Mouse (Mus musculus) limb, embryonic 15.5 days (tissue): ENCODE measurements around the gene Spata13. TPM values are rescaled to one million over a fixed set of nuclear protein-coding genes. Genes with fewer than 3 reads are reported as not detected.

Experiments
- ATAC-seq: fragments of 200-750 bp; cut with Nextera tagmentation; 2 replicates; pipeline ENCODE4 v1.8.0; 2017; ENCODE audit warnings: low read depth, moderate TSS enrichment; ENCODE audit not compliant: insufficient number of reproducible peaks, low FRiP score, low TSS enrichment
- H3K27ac ChIP-seq: fragments of 300-500 bp; sonication (generic); 2 replicates; pipeline ENCODE4 v1.5.1; 2015; ENCODE audit warnings: moderate library complexity, mild to moderate bottlenecking, inconsistent platforms
- H3K27me3 ChIP-seq: fragments of 300-500 bp; sonication (generic); 2 replicates; pipeline ENCODE4 v1.6.1; 2015; ENCODE audit warnings: inconsistent platforms
- H3K36me3 ChIP-seq: fragments of 300-500 bp; sonication (generic); 2 replicates; pipeline ENCODE4 v1.6.1; 2015; ENCODE audit warnings: inconsistent platforms
- H3K4me1 ChIP-seq: fragments of 300-500 bp; sonication (generic); 2 replicates; pipeline ENCODE4 v1.6.1; 2015; ENCODE audit warnings: inconsistent platforms
- H3K4me2 ChIP-seq: fragments of 300-500 bp; sonication (generic); 2 replicates; pipeline ENCODE4 v1.6.1; 2015; ENCODE audit warnings: mild to moderate bottlenecking, inconsistent platforms
- H3K4me3 ChIP-seq: fragments of 300-500 bp; sonication (generic); 2 replicates; pipeline ENCODE4 v1.5.1; 2015; ENCODE audit warnings: mild to moderate bottlenecking, inconsistent platforms
- H3K9ac ChIP-seq: fragments of 300-500 bp; sonication (generic); 2 replicates; pipeline ENCODE4 v1.6.1; 2015; ENCODE audit warnings: inconsistent platforms
- H3K9me3 ChIP-seq: fragments of 300-500 bp; sonication (generic); 2 replicates; pipeline ENCODE4 v1.6.1; 2016; ENCODE audit warnings: inconsistent platforms
- WGBS: fragments of 180-500 bp; shearing (Covaris S2); methylation state at CpG from one replicate; pipeline ENCODE4 v1.1.7; 2015; 5-methylcytosine and 5-hydroxymethylcytosine counted together
- polyA plus RNA-seq: library from polyadenylated mRNA; unstranded; fragments of >200 nt; fragmentation: Nextera tagmentation; extraction: Ambion mirVana; gene quantifications from 2 replicates; pipeline ENCODE4 v1.2.1, GENCODE M21; 2015

The Spata13 gene
- polyA plus RNA-seq, 1 experiment from 2014 or later, result 10.0 TPM

DNA sequence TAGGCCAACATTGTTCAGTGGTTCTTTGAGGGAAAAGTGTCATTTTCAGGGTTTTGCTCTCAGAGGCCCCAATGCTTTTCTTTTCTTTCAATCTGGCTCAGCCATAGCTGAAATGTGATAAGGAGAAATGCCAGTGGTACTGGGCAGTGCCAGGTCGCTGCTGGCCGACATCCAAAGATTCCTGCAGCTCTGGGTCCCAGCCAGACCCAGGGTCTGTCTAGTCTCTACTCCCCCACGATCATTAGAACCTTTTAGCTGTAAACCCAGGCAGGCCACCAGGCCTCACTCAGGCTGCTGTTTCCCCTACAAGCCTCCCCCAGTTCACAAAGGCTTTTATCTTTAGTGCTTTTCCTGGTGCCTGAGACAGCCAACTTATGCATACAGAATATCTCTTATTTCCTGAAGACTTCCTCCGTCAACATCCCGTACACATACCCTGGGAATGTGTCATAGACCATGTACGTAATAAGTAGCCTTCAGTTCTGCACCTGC lies 107.7 kb downstream of the Spata13 start:
- 52% methylated on average over 6 of the region's 6 CpGs for WGBS
- Histone ChIP-seq H3K36me3 (peaks cover 3% of the 10 kb centered on the region; the same call in 1 of the 2 replicates), H3K9me3 (no peaks in the 10 kb centered on the region), H3K4me2 (no peak overlapping the region), H3K4me1 (peaks cover 49% of the 10 kb centered on the region), H3K27ac (peak overlapping the region; percentile 62), H3K4me3 (no peak overlapping the region), H3K9ac (no peak overlapping the region), H3K27me3 (no peaks in the 10 kb centered on the region)
- ATAC-seq, result no peak

DNA sequence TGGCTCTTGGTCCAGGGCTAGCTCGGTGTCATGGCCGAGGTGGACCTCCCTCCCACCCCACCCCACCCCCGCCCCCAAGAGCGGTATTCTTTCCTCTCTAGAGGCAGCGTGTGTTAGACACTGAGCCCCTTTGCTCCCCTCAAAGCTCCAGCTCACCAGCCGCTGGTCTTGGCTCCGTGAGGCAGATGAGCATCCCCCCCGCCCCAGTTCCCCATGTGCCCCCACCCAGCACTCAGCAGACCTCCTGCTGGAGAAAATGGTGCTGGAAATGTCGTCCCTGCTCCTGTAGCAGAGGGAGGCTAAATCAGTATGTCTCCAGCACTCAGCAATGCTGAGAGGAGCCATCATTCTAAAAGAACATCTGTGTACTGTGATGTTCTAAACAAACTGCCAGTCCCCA lies 109.9 kb downstream of the Spata13 start:
- H3K36me3 ChIP-seq, result peaks cover 3% of the 10 kb centered on the region; the same call in 1 of the 2 replicates
- H3K9ac ChIP-seq, result no peak overlapping the region
- H3K4me3 ChIP-seq, result no peak overlapping the region
- no peaks in the 10 kb centered on the region for H3K27me3 ChIP-seq
- H3K4me2 ChIP-seq, result no peak overlapping the region
- H3K9me3 ChIP-seq, result no peaks in the 10 kb centered on the region
- 69% methylated on average over 9 of the region's 9 CpGs for WGBS
- peaks cover 33% of the 10 kb centered on the region for H3K4me1 ChIP-seq
- no peak for ATAC-seq
- no peak overlapping the region for H3K27ac ChIP-seq

DNA sequence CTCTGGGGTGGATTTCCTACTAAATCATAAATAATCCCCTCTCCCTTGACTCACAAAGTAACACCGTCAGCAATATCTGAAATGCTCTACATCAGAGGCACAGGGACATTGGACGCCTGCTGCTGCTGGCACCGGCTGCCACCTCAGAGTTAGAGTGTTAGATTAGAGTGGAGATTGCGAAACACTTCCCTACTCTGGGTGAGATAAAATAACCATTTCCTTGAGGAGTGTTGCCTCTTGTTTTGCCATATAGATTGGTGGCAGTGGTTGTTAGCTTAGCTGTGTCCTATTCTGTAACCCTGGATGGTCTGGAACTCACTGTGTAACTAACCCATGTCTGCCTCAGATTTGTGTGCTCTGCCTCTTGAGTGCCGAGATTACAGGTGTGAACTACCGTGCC lies 111.4 kb downstream of the Spata13 start:
- Histone ChIP-seq H3K36me3 (peaks cover 3% of the 10 kb centered on the region; the same call in 1 of the 2 replicates), H3K9ac (no peak overlapping the region), H3K4me1 (peaks cover 25% of the 10 kb centered on the region), H3K9me3 (no peaks in the 10 kb centered on the region), H3K4me3 (no peak overlapping the region), H3K4me2 (no peak overlapping the region), H3K27me3 (no peaks in the 10 kb centered on the region), H3K27ac (no peak overlapping the region)
- WGBS, result 77% methylated on average over 6 of the region's 6 CpGs
- no peak for ATAC-seq

DNA sequence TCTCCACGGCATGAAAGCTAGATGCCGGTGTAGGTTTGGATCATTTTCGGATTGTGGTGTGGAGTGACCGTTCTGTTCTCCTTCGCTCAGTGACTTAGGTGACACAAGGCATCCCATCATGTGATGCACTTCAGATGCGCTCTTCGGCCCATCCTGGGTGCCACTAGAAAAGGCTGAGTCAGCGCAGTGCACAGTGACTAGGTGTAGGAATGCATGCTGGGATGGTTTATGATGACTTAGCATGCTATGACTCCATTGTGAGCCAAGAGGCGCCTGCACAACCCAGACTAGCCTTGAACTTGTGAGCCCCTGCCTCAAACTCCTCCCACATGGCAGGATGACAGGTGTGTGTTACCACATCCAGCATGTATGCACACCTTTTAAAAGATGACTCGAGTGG lies 112.3 kb downstream of the Spata13 start:
- no peak for ATAC-seq
- peaks cover 3% of the 10 kb centered on the region; the same call in 1 of the 2 replicates for H3K36me3 ChIP-seq
- 95% methylated on average over 10 of the region's 10 CpGs for WGBS
- no peak overlapping the region for H3K27ac ChIP-seq
- H3K4me1 ChIP-seq, result peaks cover 17% of the 10 kb centered on the region
- no peak overlapping the region for H3K4me3 ChIP-seq
- H3K27me3 ChIP-seq, result no peaks in the 10 kb centered on the region
- H3K9me3 ChIP-seq, result no peaks in the 10 kb centered on the region
- no peak overlapping the region for H3K9ac ChIP-seq
- no peak overlapping the region for H3K4me2 ChIP-seq

DNA sequence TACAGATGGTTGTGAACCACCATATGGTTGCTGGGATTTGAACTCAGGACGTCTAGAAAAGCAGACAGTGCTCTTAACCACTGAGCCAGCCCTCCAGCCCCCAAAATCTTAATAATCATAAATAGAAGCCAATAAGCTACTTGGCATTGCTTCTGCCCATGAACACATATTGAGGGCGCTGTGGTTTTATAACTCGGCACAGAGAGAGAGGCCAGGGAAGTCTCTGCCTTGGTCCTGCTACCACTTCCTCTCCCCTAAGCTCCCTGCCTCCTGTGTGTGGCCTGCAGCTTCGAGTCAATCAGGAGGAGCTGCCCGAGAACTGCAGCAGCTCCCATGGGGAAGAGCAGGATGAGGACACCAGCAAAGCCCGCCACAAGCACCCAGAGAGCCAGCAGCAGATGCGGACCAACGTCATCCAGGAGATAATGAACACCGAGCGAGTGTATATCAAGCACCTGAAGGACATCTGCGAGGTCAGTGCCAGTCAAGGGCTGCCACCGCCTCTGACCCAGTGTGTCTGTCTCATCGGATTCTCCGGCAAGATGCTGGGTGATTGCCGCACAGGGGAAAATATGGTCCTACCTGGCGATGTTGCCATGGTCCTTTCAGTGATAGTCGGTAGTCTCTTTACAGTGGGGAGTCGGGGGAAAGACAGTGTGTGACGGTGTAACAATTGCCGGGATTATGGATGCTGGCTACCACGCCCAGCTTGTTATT lies 113.5 kb downstream of the Spata13 start:
- Histone ChIP-seq H3K27me3 (no peaks in the 10 kb centered on the region), H3K9ac (no peak overlapping the region), H3K27ac (no peak overlapping the region), H3K36me3 (peaks cover 3% of the 10 kb centered on the region; the same call in 1 of the 2 replicates), H3K4me1 (peaks cover 6% of the 10 kb centered on the region; the same call in 1 of the 2 replicates), H3K4me3 (no peak overlapping the region), H3K4me2 (no peak overlapping the region), H3K9me3 (no peaks in the 10 kb centered on the region)
- WGBS, result 87% methylated on average over 21 of the region's 21 CpGs
- ATAC-seq, result no peak

DNA sequence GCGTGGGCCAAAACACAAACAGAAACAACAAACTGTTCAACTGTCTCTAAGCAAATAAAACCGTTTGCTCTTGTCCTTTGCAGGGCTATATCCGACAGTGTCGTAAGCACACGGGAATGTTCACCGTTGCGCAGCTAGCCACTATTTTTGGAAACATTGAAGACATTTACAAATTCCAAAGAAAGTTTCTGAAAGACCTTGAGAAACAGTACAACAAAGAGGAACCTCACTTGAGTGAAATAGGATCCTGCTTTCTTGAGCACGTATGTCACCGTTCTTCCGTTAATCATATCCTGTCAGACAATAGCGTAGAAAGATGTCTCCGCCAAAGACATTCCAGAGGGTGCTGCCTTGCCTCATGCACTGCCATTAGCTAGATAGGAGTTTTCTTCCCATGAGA lies 116.1 kb downstream of the Spata13 start:
- WGBS, result 76% methylated on average over 12 of the region's 12 CpGs
- no peak overlapping the region for H3K4me3 ChIP-seq
- peaks cover 4% of the 10 kb centered on the region; the same call in 1 of the 2 replicates for H3K36me3 ChIP-seq
- no peak overlapping the region for H3K27ac ChIP-seq
- H3K9me3 ChIP-seq, result no peaks in the 10 kb centered on the region
- no peaks in the 10 kb centered on the region for H3K27me3 ChIP-seq
- no peak for ATAC-seq
- no peak overlapping the region for H3K9ac ChIP-seq
- no peaks in the 10 kb centered on the region for H3K4me1 ChIP-seq
- H3K4me2 ChIP-seq, result no peak overlapping the region

DNA sequence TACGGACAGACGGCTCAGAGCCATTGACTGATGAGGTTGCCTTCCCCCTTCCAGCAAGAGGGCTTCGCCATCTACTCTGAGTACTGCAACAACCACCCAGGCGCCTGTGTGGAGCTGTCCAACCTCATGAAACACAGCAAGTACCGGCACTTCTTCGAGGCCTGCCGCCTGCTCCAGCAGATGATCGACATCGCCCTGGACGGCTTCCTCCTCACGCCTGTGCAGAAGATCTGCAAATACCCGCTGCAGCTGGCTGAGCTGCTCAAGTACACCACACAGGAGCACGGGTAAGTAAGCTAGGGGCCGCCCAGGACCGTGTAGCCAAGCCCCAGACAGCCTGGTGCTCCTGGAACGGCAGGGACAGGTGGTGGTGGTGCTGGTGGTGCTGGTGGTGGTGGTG lies 117.8 kb downstream of the Spata13 start:
- H3K4me1 ChIP-seq, result no peaks in the 10 kb centered on the region
- 92% methylated on average over 16 of the region's 16 CpGs for WGBS
- H3K9ac ChIP-seq, result no peak overlapping the region

DNA sequence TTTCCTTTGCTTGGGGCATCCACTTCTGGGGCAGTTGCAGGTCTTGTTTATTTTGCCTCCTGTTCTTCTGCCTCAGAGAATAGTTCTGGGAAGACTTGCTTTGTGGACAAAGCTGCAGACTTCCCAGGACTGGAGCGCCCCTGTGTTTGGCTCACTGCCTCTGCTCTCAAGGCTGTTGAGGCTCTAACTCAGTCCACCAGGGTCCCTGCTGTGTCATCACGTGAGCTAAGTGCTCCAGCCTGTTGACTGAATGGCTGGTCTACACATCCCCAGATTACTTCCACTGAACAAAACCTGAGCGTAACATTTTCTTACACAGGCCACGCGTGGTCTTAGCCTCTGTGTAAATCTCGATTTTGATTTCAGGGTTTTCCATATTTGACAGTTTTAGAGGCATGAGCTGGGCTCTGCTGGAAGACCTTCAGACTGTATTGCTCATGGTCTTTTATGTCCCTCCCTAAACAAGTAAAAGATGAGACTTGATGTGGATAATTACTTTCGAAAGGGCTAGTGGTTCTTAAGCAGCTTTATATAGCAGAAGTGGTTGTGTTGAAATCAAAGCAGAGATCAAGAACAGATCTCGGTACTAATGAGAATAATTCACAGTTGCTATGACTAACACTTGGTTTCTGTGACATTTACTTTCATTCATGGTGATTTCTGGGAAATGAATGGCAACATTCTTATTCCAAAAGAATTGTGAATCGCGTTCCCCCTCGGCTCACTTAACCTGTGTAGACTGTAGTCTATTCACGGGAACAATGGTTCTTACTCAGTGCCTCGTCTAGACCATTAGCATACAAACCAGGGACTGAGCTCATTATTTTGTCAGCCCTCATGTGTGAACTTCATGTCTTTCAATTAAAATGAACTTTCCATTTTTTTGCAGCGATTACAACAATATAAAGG lies 119.3 kb downstream of the Spata13 start:
- no peak overlapping the region for H3K9ac ChIP-seq

More for the DNA sequence above, 117.8 kb downstream of the Spata13 start:
- H3K4me3 ChIP-seq, result no peak overlapping the region
- no peak overlapping the region for H3K27ac ChIP-seq
- H3K9me3 ChIP-seq, result no peaks in the 10 kb centered on the region
- no peaks in the 10 kb centered on the region for H3K27me3 ChIP-seq
- peaks cover 4% of the 10 kb centered on the region; the same call in 1 of the 2 replicates for H3K36me3 ChIP-seq
- no peak for ATAC-seq
- no peak overlapping the region for H3K4me2 ChIP-seq

DNA sequence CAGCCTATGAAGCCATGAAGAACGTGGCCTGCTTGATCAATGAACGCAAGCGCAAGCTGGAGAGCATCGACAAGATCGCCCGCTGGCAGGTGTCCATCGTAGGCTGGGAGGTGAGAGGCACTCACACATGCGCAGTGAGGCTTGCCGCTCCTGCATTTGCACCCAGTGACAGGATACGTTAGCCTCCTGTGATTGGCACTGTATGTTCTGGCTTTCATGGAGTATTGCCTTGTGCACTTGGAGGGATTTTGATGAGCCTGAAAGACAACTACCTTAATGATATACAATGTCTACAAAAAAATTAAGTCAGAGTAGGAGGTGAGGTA lies 120.0 kb downstream of the Spata13 start:
- no peak overlapping the region for H3K9ac ChIP-seq
- H3K4me1 ChIP-seq, result no peaks in the 10 kb centered on the region
- no peak overlapping the region for H3K4me2 ChIP-seq
- WGBS, result 86% methylated on average over 10 of the region's 10 CpGs
- no peak overlapping the region for H3K27ac ChIP-seq
- ATAC-seq, result no peak
- peaks cover 4% of the 10 kb centered on the region; the same call in 1 of the 2 replicates for H3K36me3 ChIP-seq
- no peaks in the 10 kb centered on the region for H3K27me3 ChIP-seq
- no peaks in the 10 kb centered on the region for H3K9me3 ChIP-seq
- no peak overlapping the region for H3K4me3 ChIP-seq

More for the DNA sequence above, 119.3 kb downstream of the Spata13 start:
- Histone ChIP-seq H3K4me1 (no peaks in the 10 kb centered on the region), H3K9me3 (no peaks in the 10 kb centered on the region), H3K4me2 (no peak overlapping the region), H3K27me3 (no peaks in the 10 kb centered on the region), H3K4me3 (no peak overlapping the region), H3K36me3 (peaks cover 4% of the 10 kb centered on the region; the same call in 1 of the 2 replicates), H3K27ac (no peak overlapping the region)
- 79% methylated on average over 14 of the region's 14 CpGs for WGBS
- ATAC-seq, result no peak

DNA sequence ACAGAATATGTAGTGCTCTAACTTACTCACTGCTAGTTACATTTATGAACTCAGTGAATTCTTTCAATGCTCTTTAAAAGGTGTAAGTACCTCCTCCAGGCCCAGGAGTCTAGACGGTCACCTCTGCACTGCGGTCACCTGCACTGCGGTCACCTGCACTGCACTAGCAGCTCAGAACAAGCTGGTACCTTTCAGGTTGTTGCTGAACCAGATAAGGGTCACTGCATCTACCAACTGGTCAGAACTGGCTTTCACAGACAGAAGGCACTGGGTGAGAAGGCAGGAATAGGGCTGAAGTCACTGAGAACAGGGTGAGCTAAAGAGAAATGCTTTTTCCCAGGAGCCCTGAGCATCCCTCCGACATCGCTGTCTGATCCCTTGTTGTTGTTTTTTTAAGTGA lies 120.9 kb downstream of the Spata13 start:
- H3K27ac ChIP-seq, result no peak overlapping the region
- H3K27me3 ChIP-seq, result no peaks in the 10 kb centered on the region
- H3K4me2 ChIP-seq, result no peak overlapping the region
- 96% methylated on average over 5 of the region's 5 CpGs for WGBS
- no peak for ATAC-seq
- H3K4me1 ChIP-seq, result no peaks in the 10 kb centered on the region
- H3K36me3 ChIP-seq, result peaks cover 6% of the 10 kb centered on the region
- H3K4me3 ChIP-seq, result no peak overlapping the region
- no peak overlapping the region for H3K9ac ChIP-seq
- H3K9me3 ChIP-seq, result no peaks in the 10 kb centered on the region

DNA sequence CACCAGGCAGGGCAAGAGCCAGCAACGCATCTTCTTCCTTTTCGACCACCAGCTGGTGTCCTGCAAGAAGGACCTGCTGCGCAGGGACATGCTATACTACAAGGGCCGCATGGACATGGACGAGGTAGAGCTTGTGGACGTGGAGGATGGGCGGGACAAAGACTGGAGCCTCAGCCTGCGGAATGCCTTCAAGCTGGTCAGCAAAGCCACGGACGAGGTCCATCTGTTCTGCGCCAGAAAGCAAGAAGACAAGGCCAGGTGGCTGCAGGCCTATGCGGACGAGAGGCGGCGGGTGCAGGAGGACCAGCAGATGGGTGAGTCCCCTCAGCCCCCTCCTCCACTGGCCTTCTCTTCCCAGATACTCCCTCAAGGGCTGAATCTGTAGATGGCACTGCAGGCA lies 122.5 kb downstream of the Spata13 start:
- Histone ChIP-seq H3K4me1 (no peaks in the 10 kb centered on the region), H3K27me3 (no peaks in the 10 kb centered on the region), H3K4me2 (no peak overlapping the region), H3K27ac (no peak overlapping the region), H3K9ac (no peak overlapping the region), H3K9me3 (no peaks in the 10 kb centered on the region), H3K36me3 (peaks cover 16% of the 10 kb centered on the region), H3K4me3 (no peak overlapping the region)
- no peak for ATAC-seq
- WGBS, result 93% methylated on average over 15 of the region's 15 CpGs

DNA sequence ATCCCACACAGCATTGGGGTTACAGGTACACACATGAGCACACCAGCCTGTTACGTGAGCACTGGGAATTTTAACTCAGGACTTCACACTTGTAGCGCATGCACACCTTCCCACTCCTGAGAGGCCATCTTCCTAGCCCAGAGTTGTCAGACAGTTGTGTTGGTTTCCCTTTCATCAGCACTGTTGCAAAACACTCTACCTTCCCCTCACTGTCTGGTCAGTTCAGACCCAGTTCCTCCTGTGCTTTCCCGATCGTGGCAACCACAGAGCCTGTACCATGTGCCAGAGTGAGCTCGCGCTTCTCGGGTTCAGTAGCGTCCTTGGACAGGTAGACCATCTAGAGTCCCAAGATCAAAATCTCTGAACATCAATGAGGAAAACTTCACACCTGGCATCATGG lies 123.5 kb downstream of the Spata13 start:
- 93% methylated on average over 8 of the region's 8 CpGs for WGBS
- H3K36me3 ChIP-seq, result peaks cover 23% of the 10 kb centered on the region
- no peak overlapping the region for H3K4me3 ChIP-seq
- no peak overlapping the region for H3K4me2 ChIP-seq
- H3K27ac ChIP-seq, result no peak overlapping the region
- H3K27me3 ChIP-seq, result no peaks in the 10 kb centered on the region
- ATAC-seq, result no peak
- no peaks in the 10 kb centered on the region for H3K4me1 ChIP-seq
- no peak overlapping the region for H3K9ac ChIP-seq
- H3K9me3 ChIP-seq, result no peaks in the 10 kb centered on the region
